Mouse (Mus musculus) bone marrow macrophage, adult 2 months (primary cell): ENCODE data around the gene Stim2.

Source experiments
- CTCF ChIP-seq: IDR thresholded peaks from 2 replicates; pipeline ENCODE4 v1.5.1; 2012; ENCODE audit warnings: low read depth, mild to moderate bottlenecking, low read length, moderate library complexity
- POLR2A ChIP-seq: IDR thresholded peaks from 2 replicates; pipeline ENCODE4 v1.6.1; 2012; ENCODE audit warnings: mild to moderate bottlenecking, low read depth, low read length, borderline replicate concordance

DNA sequence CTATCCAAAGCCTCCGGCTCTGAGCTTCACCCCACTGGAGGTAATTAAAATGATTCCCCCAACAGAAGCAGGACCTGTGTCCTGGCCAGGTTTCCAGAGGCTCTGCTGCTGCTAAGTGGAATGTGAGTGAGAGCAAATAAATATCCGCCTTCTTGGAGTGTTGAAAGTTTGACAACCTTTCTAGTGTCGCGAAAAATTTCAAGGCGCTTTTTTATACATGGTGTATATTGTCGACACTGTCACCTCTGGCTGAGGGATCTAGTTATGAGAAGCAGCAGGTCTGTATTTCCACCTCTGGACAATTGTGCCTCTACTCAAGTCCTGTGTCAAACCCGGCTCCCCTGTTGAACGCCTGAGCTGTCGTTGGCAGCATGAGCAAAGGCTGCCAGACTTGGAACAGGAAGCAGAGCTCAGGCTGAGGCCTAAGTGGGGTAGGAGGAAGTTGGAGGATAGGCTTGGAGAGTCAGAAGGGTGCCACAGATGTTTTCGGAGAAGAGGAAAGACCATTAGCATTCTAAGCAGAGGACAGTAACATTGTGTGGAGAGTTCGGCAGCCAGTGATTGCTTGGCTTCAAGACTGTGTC lies 158.7 kb downstream of the Stim2 start:
- TF ChIP-seq CTCF (no peak), POLR2A (no peak)
